9 mouse cellular contexts compared by ENCODE assay signal in genomic region chr6:137759681-137760080, GRCm38 (mm10). TPM values are rescaled to one million over a fixed set of nuclear protein-coding genes. Genes with fewer than 3 reads are reported as not detected.
A peak's percentile ranks its signal among the peaks of the same experiment; 100 is the strongest.
DNase-seq lines count a peak whose midpoint lies in the region; ATAC-seq and TF ChIP-seq lines count a peak whose summit lies in the region.
"Had no signal": no experiment of that assay in that cellular context is flagged by ENCODE, and none has a peak within 500 bp of the region (broad histone marks: within the 10 kb centered on the region; RNA-seq: fewer than 3 reads in every experiment).

No protein-coding gene starts in this region.

- DNase-seq in heart, postnatal 10 days = no peak
- peak; percentile 9 for DNase-seq in lung, postnatal 10 days
- no peak for DNase-seq in lung, adult 2 months
- peak; percentile 34 for DNase-seq in limb, embryonic 11.5 days (ENCODE audit: low spot score)
- DNase-seq in stomach, postnatal 0 days (ENCODE audit: low spot score) = no peak
- DNase-seq in adrenal gland, postnatal 14 days = no peak
- no peak for DNase-seq in gastrocnemius, postnatal 10 days
- DNase-seq: cerebellum, postnatal 25 days had no signal

- H3K27ac ChIP-seq in heart, embryonic 12.5 days (ENCODE audit: poor library complexity, severe bottlenecking) = peak overlapping the region; percentile 24; the same call in 1 of the 2 replicates
- no peak overlapping the region for H3K27ac ChIP-seq in limb, embryonic 11.5 days (replicated peaks; ENCODE audit: low read depth, low read length)
- H3K27ac ChIP-seq in stomach, postnatal 0 days (replicated peaks) = no peak overlapping the region

- intact Hi-C loops in heart, postnatal 10 days (cut with DNase I) = loop anchor here (5.0 kb wide), 1 partner anchor 293 kb away; no protein-coding TSS in a partner anchor

- no peak overlapping the region for H3K4me3 ChIP-seq in heart, embryonic 12.5 days
- no peak overlapping the region for H3K4me3 ChIP-seq in lung, adult 2 months (replicated peaks; ENCODE audit: extremely low read depth, low read depth, low read length)
- no peak overlapping the region for H3K4me3 ChIP-seq in limb, embryonic 11.5 days (ENCODE audit: low read depth, low read length)
- H3K4me3 ChIP-seq in stomach, postnatal 0 days (ENCODE audit: low read depth, low read length) = no peak overlapping the region

- H3K4me2 ChIP-seq in heart, embryonic 12.5 days = peak overlapping the region; percentile 18; the same call in 1 of the 2 replicates
- H3K4me2 ChIP-seq in limb, embryonic 11.5 days (ENCODE audit: low read depth, severe bottlenecking) = no peak overlapping the region
- no peak overlapping the region for H3K4me2 ChIP-seq in stomach, postnatal 0 days (replicated peaks; ENCODE audit: low read depth)

- no peaks in the 10 kb centered on the region for H3K36me3 ChIP-seq in heart, embryonic 12.5 days
- no peaks in the 10 kb centered on the region for H3K36me3 ChIP-seq in limb, embryonic 11.5 days (ENCODE audit: control insufficient read depth, insufficient read depth, low read length)
- no peaks in the 10 kb centered on the region for H3K36me3 ChIP-seq in stomach, postnatal 0 days (ENCODE audit: control insufficient read depth, insufficient read depth, low read length)

- 51% methylated on average over 8 of the region's 8 CpGs for WGBS in heart, embryonic 12.5 days
- WGBS in lung, adult 2 months = 45% methylated on average over 8 of the region's 8 CpGs
- 11% methylated on average over 8 of the region's 8 CpGs for WGBS in limb, embryonic 11.5 days
- WGBS in stomach, postnatal 0 days = 41% methylated on average over 8 of the region's 8 CpGs

- no peak for TF ChIP-seq CTCF in lung, adult 2 months (IDR thresholded peaks at IDR 0.05; ENCODE audit: insufficient read depth, low read length)
- TF ChIP-seq CTCF in stomach, postnatal 0 days (IDR thresholded peaks at IDR 0.05; ENCODE audit: low read depth) = no peak

- H3K9me3 ChIP-seq in heart, embryonic 12.5 days (replicated peaks) = no peaks in the 10 kb centered on the region
- H3K9me3 ChIP-seq in limb, embryonic 11.5 days (ENCODE audit: control insufficient read depth, low read length) = no peaks in the 10 kb centered on the region
- no peaks in the 10 kb centered on the region for H3K9me3 ChIP-seq in stomach, postnatal 0 days (ENCODE audit: control insufficient read depth, low read length)

- peaks cover 34% of the 10 kb centered on the region for H3K4me1 ChIP-seq in heart, embryonic 12.5 days (replicated peaks)
- no peaks in the 10 kb centered on the region for H3K4me1 ChIP-seq in lung, adult 2 months (ENCODE audit: control insufficient read depth, insufficient read depth, low read length)
- H3K4me1 ChIP-seq in limb, embryonic 11.5 days (ENCODE audit: control insufficient read depth, insufficient read depth, low read length) = peaks cover 11% of the 10 kb centered on the region; the same call in 1 of the 2 replicates
- no peaks in the 10 kb centered on the region for H3K4me1 ChIP-seq in stomach, postnatal 0 days (replicated peaks; ENCODE audit: control insufficient read depth, insufficient read depth)

- H3K9ac ChIP-seq in heart, embryonic 12.5 days = no peak overlapping the region
- H3K9ac ChIP-seq in limb, embryonic 11.5 days (ENCODE audit: low read length) = no peak overlapping the region
- no peak overlapping the region for H3K9ac ChIP-seq in stomach, postnatal 0 days (ENCODE audit: low read length)

- H3K27me3 ChIP-seq in heart, embryonic 12.5 days (replicated peaks) = no peaks in the 10 kb centered on the region
- no peaks in the 10 kb centered on the region for H3K27me3 ChIP-seq in limb, embryonic 11.5 days (ENCODE audit: control insufficient read depth, insufficient read depth, low read length)
- H3K27me3 ChIP-seq in stomach, postnatal 0 days (ENCODE audit: control insufficient read depth, insufficient read depth, low read length) = no peaks in the 10 kb centered on the region

- ATAC-seq in heart, embryonic 12.5 days (ENCODE audit: insufficient number of reproducible peaks, low FRiP score) = peak; percentile 52; the same call in 1 of the 2 replicates
- ATAC-seq in limb, embryonic 11.5 days (ENCODE audit: insufficient number of reproducible peaks, low FRiP score, low TSS enrichment, low read depth) = no peak; the same call in 1 of the 2 replicates
- peak; percentile 40; the same call in 1 of the 2 replicates for ATAC-seq in stomach, postnatal 0 days (ENCODE audit: low FRiP score, low TSS enrichment)

- no peak for TF ChIP-seq POLR2A in lung, adult 2 months (IDR thresholded peaks at IDR 0.05; ENCODE audit: borderline replicate concordance, extremely low read depth, low read depth, low read length)

- no peak for TF ChIP-seq EP300 in stomach, postnatal 0 days (optimal IDR thresholded peaks at IDR 0.05)

RNA-seq across cellular contexts. Expression of gene Dera, which starts 5.3 kb away (rescaled TPM):
- 62.3 and 63.6 TPM in 2 replicates for polyA plus RNA-seq in heart, embryonic 12.5 days (2016; fragmentation: Nextera tagmentation; extraction: Ambion mirVana)
- 10 to 100 TPM; 14.4 to 16.2 TPM for total RNA-seq in heart, postnatal 10 days (2021)
- 5.2 and 6.9 TPM in 2 replicates for polyA plus RNA-seq in lung, adult 2 months (2012; rRNA removed)
- 68.8 and 75.2 TPM in 2 replicates for polyA plus RNA-seq in limb, embryonic 11.5 days (2014; fragmentation: Nextera tagmentation; extraction: Ambion mirVana)
- 47.1 and 49.4 TPM in 2 replicates for polyA plus RNA-seq in stomach, postnatal 0 days (2015; fragmentation: Nextera tagmentation; extraction: Ambion mirVana)
- 26.4 and 28.9 TPM in 2 replicates for total RNA-seq in adrenal gland, postnatal 14 days (2021)
- 10 to 100 TPM; 12.7 to 14.5 TPM for total RNA-seq in gastrocnemius, postnatal 10 days (2021)

RNA-seq across cellular contexts. Expression of gene Strap, which starts 24.8 kb away (rescaled TPM):
- 136 and 138 TPM in 2 replicates for polyA plus RNA-seq in heart, embryonic 12.5 days (2016; fragmentation: Nextera tagmentation; extraction: Ambion mirVana)
- 100 to 1,000 TPM in 1 of 2 experiments, 10 to 100 TPM in 1; 99.3 to 106 TPM for total RNA-seq in heart, postnatal 10 days (2021)
- 28.3 and 33.2 TPM in 2 replicates for polyA plus RNA-seq in lung, adult 2 months (2012; rRNA removed)
- 244 and 246 TPM in 2 replicates for polyA plus RNA-seq in limb, embryonic 11.5 days (2014; fragmentation: Nextera tagmentation; extraction: Ambion mirVana)
- 74.9 and 77.7 TPM in 2 replicates for polyA plus RNA-seq in stomach, postnatal 0 days (2015; fragmentation: Nextera tagmentation; extraction: Ambion mirVana)
- total RNA-seq in adrenal gland, postnatal 14 days (2021) = 111 and 113 TPM in 2 replicates
- total RNA-seq in gastrocnemius, postnatal 10 days (2021) = 10 to 100 TPM; 91.5 to 92.5 TPM

Comparison
In these comparisons a context has a peak if more than half of its experiments do, and no peak if none do; other contexts are left out.
1. DNase-seq: peak in lung, postnatal 10 days (single experiment) and limb, embryonic 11.5 days (single experiment); none in heart, postnatal 10 days (0 of 2), lung, adult 2 months (single experiment), stomach, postnatal 0 days (single experiment), adrenal gland, postnatal 14 days (single experiment) and gastrocnemius, postnatal 10 days (single experiment).